In the genomic region with DNA sequence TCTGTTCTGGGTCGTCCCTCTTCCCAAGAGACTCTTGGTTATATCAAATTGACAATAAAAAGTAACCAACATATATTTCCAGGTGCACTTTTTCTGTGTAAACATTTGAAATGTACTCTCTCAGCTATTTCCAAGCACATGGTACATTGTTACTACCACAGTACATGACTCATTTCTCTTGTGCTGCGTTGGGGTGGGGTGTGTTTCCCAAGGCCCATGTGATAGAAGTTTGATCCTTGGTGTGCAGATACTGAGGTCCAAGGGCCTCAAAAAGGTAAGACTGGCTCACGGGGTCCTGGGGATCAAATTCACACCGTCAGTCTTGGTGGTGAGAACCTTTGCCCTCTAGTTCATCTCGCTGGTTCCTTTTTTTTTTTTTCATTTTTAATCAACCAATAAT, we compare ENCODE assay signal across 17 mouse cellular contexts. TPM values are rescaled to one million over a fixed set of nuclear protein-coding genes. Genes with fewer than 3 reads are reported as not detected.
A peak's percentile ranks its signal among the peaks of the same experiment; 100 is the strongest.
DNase-seq lines count a peak whose midpoint lies in the region; ATAC-seq and TF ChIP-seq lines count a peak whose summit lies in the region.
"Had no signal": no experiment of that assay in that cellular context is flagged by ENCODE, and none has a peak within 500 bp of the region (broad histone marks: within the 10 kb centered on the region; RNA-seq: fewer than 3 reads in every experiment).

No protein-coding gene starts in this region.

- no peaks in the 10 kb centered on the region for H3K36me3 ChIP-seq in intestine, postnatal 0 days (ENCODE audit: control insufficient read depth, insufficient read depth)
- H3K36me3 ChIP-seq in intestine, embryonic 16.5 days (ENCODE audit: control insufficient read depth, insufficient read depth, low read length), result no peaks in the 10 kb centered on the region
- no peaks in the 10 kb centered on the region for H3K36me3 ChIP-seq in stomach, postnatal 0 days (ENCODE audit: control insufficient read depth, insufficient read depth, low read length)
- H3K36me3 ChIP-seq in kidney, embryonic 15.5 days, result no peaks in the 10 kb centered on the region
- H3K36me3 ChIP-seq: embryonic facial prominence, embryonic 10.5 days; embryonic facial prominence, embryonic 12.5 days; forebrain, embryonic 15.5 days had no signal

- WGBS in intestine, postnatal 0 days, result 43% methylated on average over 5 of the region's 5 CpGs
- 51% methylated on average over 5 of the region's 5 CpGs for WGBS in intestine, embryonic 16.5 days
- WGBS in stomach, postnatal 0 days, result 39% methylated on average over 5 of the region's 5 CpGs
- 73% methylated on average over 5 of the region's 5 CpGs for WGBS in kidney, embryonic 15.5 days

- TF ChIP-seq EP300 in stomach, postnatal 0 days (optimal IDR thresholded peaks at IDR 0.05), result no peak

- peak; percentile 56; the same call in 1 of the 2 replicates for ATAC-seq in intestine, postnatal 0 days
- ATAC-seq in intestine, embryonic 16.5 days, result no peak
- ATAC-seq in stomach, postnatal 0 days (ENCODE audit: low FRiP score, low TSS enrichment), result peak; percentile 71; the same call in 1 of the 2 replicates
- no peak for ATAC-seq in kidney, embryonic 15.5 days (replicated peaks; ENCODE audit: low FRiP score)
- ATAC-seq: activated CD4-positive, CD25-positive, alpha-beta regulatory T cell, adult 4 months; forebrain, embryonic 13.5 days; forebrain, embryonic 15.5 days; forebrain, postnatal 0 days; Patski had no signal

- H3K4me2 ChIP-seq in intestine, postnatal 0 days (replicated peaks; ENCODE audit: low read depth), result no peak overlapping the region
- H3K4me2 ChIP-seq in intestine, embryonic 16.5 days (ENCODE audit: low read depth, low read length), result no peak overlapping the region
- H3K4me2 ChIP-seq in stomach, postnatal 0 days (replicated peaks; ENCODE audit: low read depth), result no peak overlapping the region
- no peak overlapping the region for H3K4me2 ChIP-seq in kidney, embryonic 15.5 days
- H3K4me2 ChIP-seq: embryonic facial prominence, embryonic 12.5 days; forebrain, embryonic 13.5 days; forebrain, embryonic 15.5 days had no signal

- TF ChIP-seq CTCF in intestine, postnatal 0 days (IDR thresholded peaks at IDR 0.05; ENCODE audit: low read depth), result no peak
- no peak for TF ChIP-seq CTCF in stomach, postnatal 0 days (IDR thresholded peaks at IDR 0.05; ENCODE audit: low read depth)

- H3K27me3 ChIP-seq in intestine, postnatal 0 days (replicated peaks; ENCODE audit: control insufficient read depth, insufficient read depth, low read length), result no peaks in the 10 kb centered on the region
- no peaks in the 10 kb centered on the region for H3K27me3 ChIP-seq in intestine, embryonic 16.5 days (replicated peaks; ENCODE audit: control insufficient read depth, insufficient read depth, low read length)
- H3K27me3 ChIP-seq in stomach, postnatal 0 days (ENCODE audit: control insufficient read depth, insufficient read depth, low read length), result no peaks in the 10 kb centered on the region
- H3K27me3 ChIP-seq in kidney, embryonic 15.5 days, result no peaks in the 10 kb centered on the region
- H3K27me3 ChIP-seq: embryonic facial prominence, embryonic 12.5 days; forebrain, embryonic 13.5 days; forebrain, embryonic 15.5 days had no signal

- H3K4me3 ChIP-seq in intestine, postnatal 0 days (ENCODE audit: low read depth, low read length), result no peak overlapping the region
- no peak overlapping the region for H3K4me3 ChIP-seq in intestine, embryonic 16.5 days (ENCODE audit: low read length)
- H3K4me3 ChIP-seq in stomach, postnatal 0 days (ENCODE audit: low read depth, low read length), result no peak overlapping the region
- no peak overlapping the region for H3K4me3 ChIP-seq in kidney, embryonic 15.5 days (replicated peaks)
- H3K4me3 ChIP-seq: embryonic facial prominence, embryonic 10.5 days; embryonic facial prominence, embryonic 12.5 days; forebrain, embryonic 13.5 days; forebrain, embryonic 15.5 days had no signal

- H3K9me3 ChIP-seq in intestine, postnatal 0 days (ENCODE audit: control insufficient read depth), result no peaks in the 10 kb centered on the region
- H3K9me3 ChIP-seq in intestine, embryonic 16.5 days (ENCODE audit: control insufficient read depth, low read length), result peaks cover 3% of the 10 kb centered on the region; the same call in 1 of the 2 replicates
- H3K9me3 ChIP-seq in stomach, postnatal 0 days (ENCODE audit: control insufficient read depth, low read length), result no peaks in the 10 kb centered on the region
- H3K9me3 ChIP-seq in kidney, embryonic 15.5 days (replicated peaks), result no peaks in the 10 kb centered on the region
- H3K9me3 ChIP-seq: embryonic facial prominence, embryonic 12.5 days; forebrain, embryonic 13.5 days; forebrain, embryonic 15.5 days had no signal

- H3K9ac ChIP-seq in intestine, postnatal 0 days (ENCODE audit: low read depth, low read length), result no peak overlapping the region
- H3K9ac ChIP-seq in intestine, embryonic 16.5 days (ENCODE audit: low read depth, low read length), result no peak overlapping the region
- H3K9ac ChIP-seq in stomach, postnatal 0 days (ENCODE audit: low read length), result no peak overlapping the region
- no peak overlapping the region for H3K9ac ChIP-seq in kidney, embryonic 15.5 days
- H3K9ac ChIP-seq: embryonic facial prominence, embryonic 12.5 days; forebrain, embryonic 13.5 days; forebrain, embryonic 15.5 days; forebrain, postnatal 0 days had no signal

- DNase-seq in 3T3-L1 (ENCODE audit: low read depth, low spot score), result peak; percentile 25
- peak; percentile 29 for DNase-seq in 416B (ENCODE audit: low read depth)
- no peak for DNase-seq in stomach, postnatal 0 days (ENCODE audit: low spot score)
- no peak for DNase-seq in thymus, postnatal 25 days
- DNase-seq: adrenal gland, adult 8-10 months; cerebellum, adult 11-12 months; cerebellum, adult 2 months had no signal

- H3K27ac ChIP-seq in intestine, postnatal 0 days (ENCODE audit: low read depth, low read length), result no peak overlapping the region
- H3K27ac ChIP-seq in intestine, embryonic 16.5 days (ENCODE audit: low read length), result no peak overlapping the region
- H3K27ac ChIP-seq in stomach, postnatal 0 days (replicated peaks), result no peak overlapping the region
- no peak overlapping the region for H3K27ac ChIP-seq in kidney, embryonic 15.5 days
- H3K27ac ChIP-seq: embryonic facial prominence, embryonic 10.5 days; embryonic facial prominence, embryonic 12.5 days; forebrain, embryonic 13.5 days; forebrain, embryonic 15.5 days had no signal

- H3K4me1 ChIP-seq in intestine, postnatal 0 days (replicated peaks; ENCODE audit: control insufficient read depth, insufficient read depth, low read length), result no peaks in the 10 kb centered on the region
- H3K4me1 ChIP-seq in intestine, embryonic 16.5 days (ENCODE audit: control insufficient read depth, insufficient read depth, low read length), result no peaks in the 10 kb centered on the region
- no peaks in the 10 kb centered on the region for H3K4me1 ChIP-seq in stomach, postnatal 0 days (replicated peaks; ENCODE audit: control insufficient read depth, insufficient read depth)
- no peaks in the 10 kb centered on the region for H3K4me1 ChIP-seq in kidney, embryonic 15.5 days
- H3K4me1 ChIP-seq: embryonic facial prominence, embryonic 10.5 days; embryonic facial prominence, embryonic 12.5 days; forebrain, embryonic 13.5 days; forebrain, embryonic 15.5 days had no signal

RNA-seq across cellular contexts. Expression of gene Obscn, which starts 38.4 kb away (rescaled TPM):
- polyA plus RNA-seq in intestine, postnatal 0 days (2015; fragmentation: Nextera tagmentation; extraction: Ambion mirVana), result 0.16 and 0.23 TPM in 2 replicates
- 0.89 and 1.0 TPM in 2 replicates for polyA plus RNA-seq in intestine, embryonic 16.5 days (2015; fragmentation: Nextera tagmentation; extraction: Ambion mirVana)
- 0.24 and 0.28 TPM in 2 replicates for polyA plus RNA-seq in stomach, postnatal 0 days (2015; fragmentation: Nextera tagmentation; extraction: Ambion mirVana)
- polyA plus RNA-seq in kidney, embryonic 15.5 days (2015; fragmentation: Nextera tagmentation; extraction: Ambion mirVana), result 0.60 and 0.66 TPM in 2 replicates
- polyA plus RNA-seq: activated CD4-positive, CD25-positive, alpha-beta regulatory T cell, adult 4 months had no signal

Comparison
In these comparisons a context has a peak if more than half of its experiments do, and no peak if none do; other contexts are left out.
1. ATAC-seq: peak in intestine, postnatal 0 days (single experiment) and stomach, postnatal 0 days (single experiment); none in intestine, embryonic 16.5 days (single experiment) and kidney, embryonic 15.5 days (single experiment).
2. DNase-seq: peak in 3T3-L1 (single experiment) and 416B (single experiment); none in stomach, postnatal 0 days (single experiment) and thymus, postnatal 25 days (single experiment).